Mouse (Mus musculus): ENCODE results near the gene Tctn1.

The Tctn1 gene

GRCm38 (mm10) chr5:122263933-122264905 lies at the start of gene Tctn1:
Gene Tctn1, minus strand, starts transcription at chr5:122264460.
- DNase-seq (ENCODE audit: low spot score in 2 of 2) = peak; percentile 84 to 93

GRCm38 (mm10) chr5:122312942-122313684 lies 48.9 kb upstream of the Tctn1 start:
- DNase-seq (ENCODE audit: low spot score in 2 of 2) = no peak

- DNase-seq (ENCODE audit: low spot score in 2 of 2) = no peak
These were observed 48.1 kb upstream of the Tctn1 start for GRCm38 (mm10) chr5:122312346-122312745.

GRCm38 (mm10) chr5:122311692-122312091 lies 47.4 kb upstream of the Tctn1 start:
- DNase-seq (ENCODE audit: low spot score in 2 of 2) = no peak

GRCm38 (mm10) chr5:122310699-122311098 lies 46.4 kb upstream of the Tctn1 start:
- no peak for DNase-seq (ENCODE audit: low spot score in 2 of 2)

- no peak for DNase-seq (ENCODE audit: low spot score in 2 of 2)
These were observed 42.3 kb upstream of the Tctn1 start for GRCm38 (mm10) chr5:122306536-122306935.

GRCm38 (mm10) chr5:122305472-122305871 lies 41.2 kb upstream of the Tctn1 start:
- DNase-seq (ENCODE audit: low spot score in 2 of 2) = no peak

GRCm38 (mm10) chr5:122304541-122304940 lies 40.3 kb upstream of the Tctn1 start:
- DNase-seq (ENCODE audit: low spot score in 2 of 2) = no peak

- no peak for DNase-seq (ENCODE audit: low spot score in 2 of 2)
These were observed 39.7 kb upstream of the Tctn1 start for GRCm38 (mm10) chr5:122303937-122304336.

GRCm38 (mm10) chr5:122302810-122303745 lies 38.8 kb upstream of the Tctn1 start:
- no peak for DNase-seq (ENCODE audit: low spot score in 2 of 2)

GRCm38 (mm10) chr5:122300071-122300518 lies 35.8 kb upstream of the Tctn1 start:
- no peak for DNase-seq (ENCODE audit: low spot score in 2 of 2)

GRCm38 (mm10) chr5:122295113-122295935 lies 31.1 kb upstream of the Tctn1 start:
- DNase-seq (ENCODE audit: low spot score in 2 of 2) = no peak

GRCm38 (mm10) chr5:122294219-122294735 lies 30.0 kb upstream of the Tctn1 start:
- DNase-seq (ENCODE audit: low spot score in 2 of 2) = no peak

GRCm38 (mm10) chr5:122293131-122293530 lies 28.9 kb upstream of the Tctn1 start:
- DNase-seq (ENCODE audit: low spot score in 2 of 2) = no peak

GRCm38 (mm10) chr5:122291553-122292339 lies 27.5 kb upstream of the Tctn1 start:
- no peak for DNase-seq (ENCODE audit: low spot score in 2 of 2)

GRCm38 (mm10) chr5:122291149-122291548 lies 26.9 kb upstream of the Tctn1 start:
- DNase-seq (ENCODE audit: low spot score in 2 of 2) = no peak

- DNase-seq (ENCODE audit: low spot score in 2 of 2) = no peak
These were observed 24.0 kb upstream of the Tctn1 start for GRCm38 (mm10) chr5:122288147-122288811.

- DNase-seq (ENCODE audit: low spot score in 2 of 2) = no peak
These were observed 22.8 kb upstream of the Tctn1 start for GRCm38 (mm10) chr5:122287026-122287425.

- no peak for DNase-seq (ENCODE audit: low spot score in 2 of 2)
These were observed 21.9 kb upstream of the Tctn1 start for GRCm38 (mm10) chr5:122286191-122286590.
